Mouse (Mus musculus) thymus, adult 2 months (tissue): ENCODE results near the gene Anks1b. TPM values are rescaled to one million over a fixed set of nuclear protein-coding genes. Genes with fewer than 3 reads are reported as not detected.

Experiments used
- DNase-seq: peaks from one replicate; pipeline ENCODE4 v3.0.0; 2021
- H3K27ac ChIP-seq: fragments of 200-500 bp; 2 replicates; pipeline ENCODE4 v1.5.1; 2012; ENCODE audit warnings: low read length, control low read depth; ENCODE audit not compliant: control insufficient read depth, insufficient read depth
- H3K27me3 ChIP-seq: fragments of 200-500 bp; 2 replicates; pipeline ENCODE4 v1.6.1; 2012; ENCODE audit warnings: mild to moderate bottlenecking, low read length, moderate library complexity, mixed read lengths; ENCODE audit not compliant: control insufficient read depth, insufficient read depth
- H3K36me3 ChIP-seq: fragments of 200-500 bp; 2 replicates; pipeline ENCODE4 v1.6.1; 2012; ENCODE audit warnings: mild to moderate bottlenecking, low read length, moderate library complexity; ENCODE audit not compliant: control insufficient read depth, insufficient read depth
- H3K4me1 ChIP-seq: fragments of 200-500 bp; replicated peaks from 2 replicates; pipeline ENCODE4 v1.6.1; 2012; ENCODE audit warnings: low read length; ENCODE audit not compliant: control insufficient read depth, insufficient read depth
- H3K4me3 ChIP-seq: fragments of 200-500 bp; 2 replicates; pipeline ENCODE4 v1.5.1; 2012; ENCODE audit warnings: mild to moderate bottlenecking, low read length, control low read depth, moderate library complexity; ENCODE audit not compliant: control insufficient read depth, insufficient read depth
- CTCF ChIP-seq: fragments of 200-500 bp; IDR thresholded peaks from 2 replicates; pipeline ENCODE4 v1.5.1; 2012; ENCODE audit warnings: mild to moderate bottlenecking, control low read depth, low read length, moderate library complexity, borderline replicate concordance; ENCODE audit not compliant: control insufficient read depth, poor library complexity, insufficient read depth; ENCODE audit errors: extremely low read depth
- POLR2A ChIP-seq: fragments of 200-500 bp; IDR thresholded peaks from 2 replicates; pipeline ENCODE4 v1.6.1; 2012; ENCODE audit warnings: mild to moderate bottlenecking, low read length, control low read depth, moderate library complexity; ENCODE audit not compliant: control insufficient read depth, poor library complexity, insufficient read depth; ENCODE audit errors: extremely low read depth
- WGBS: fragments of 180-500 bp; shearing (Covaris S2); methylation state at CpG from one replicate; pipeline ENCODE4 v1.1.7; 2018; 5-methylcytosine and 5-hydroxymethylcytosine counted together
- polyA plus RNA-seq: library from polyadenylated mRNA; depleted of rRNA; stranded (reverse); fragments of >200 nt; gene quantifications from 2 replicates; pipeline ENCODE4 v1.2.3, GENCODE M21; 2012

Gene Anks1b
- polyA plus RNA-seq, 1 experiment, result 0.24 TPM

DNA sequence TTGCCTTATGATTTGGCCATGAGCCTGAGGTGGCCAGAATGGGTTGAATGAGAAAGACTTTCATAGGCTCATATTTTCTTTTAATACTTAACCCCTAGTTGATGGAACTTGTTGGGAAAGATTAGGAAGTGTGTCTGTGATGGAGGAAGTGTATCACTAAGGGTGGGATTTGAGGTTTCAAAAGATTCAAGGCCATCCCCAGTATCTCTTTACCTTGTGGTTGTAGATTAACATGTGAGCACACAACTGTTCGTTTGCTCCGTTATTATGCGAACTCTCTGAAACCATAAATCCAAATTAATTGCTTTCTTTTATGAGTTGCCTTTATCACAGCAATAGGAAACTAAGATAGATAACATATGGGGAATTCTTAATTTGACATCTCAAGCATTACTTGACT lies 364.0 kb downstream of the Anks1b start:
- Histone ChIP-seq H3K27ac (no peak overlapping the region), H3K36me3 (no peaks in the 10 kb centered on the region), H3K27me3 (no peaks in the 10 kb centered on the region), H3K4me3 (no peak overlapping the region), H3K4me1 (no peaks in the 10 kb centered on the region)
- TF ChIP-seq CTCF (no peak), POLR2A (no peak)
- WGBS, result 97% methylated on average over 3 of the region's 3 CpGs
- no peak for DNase-seq

DNA sequence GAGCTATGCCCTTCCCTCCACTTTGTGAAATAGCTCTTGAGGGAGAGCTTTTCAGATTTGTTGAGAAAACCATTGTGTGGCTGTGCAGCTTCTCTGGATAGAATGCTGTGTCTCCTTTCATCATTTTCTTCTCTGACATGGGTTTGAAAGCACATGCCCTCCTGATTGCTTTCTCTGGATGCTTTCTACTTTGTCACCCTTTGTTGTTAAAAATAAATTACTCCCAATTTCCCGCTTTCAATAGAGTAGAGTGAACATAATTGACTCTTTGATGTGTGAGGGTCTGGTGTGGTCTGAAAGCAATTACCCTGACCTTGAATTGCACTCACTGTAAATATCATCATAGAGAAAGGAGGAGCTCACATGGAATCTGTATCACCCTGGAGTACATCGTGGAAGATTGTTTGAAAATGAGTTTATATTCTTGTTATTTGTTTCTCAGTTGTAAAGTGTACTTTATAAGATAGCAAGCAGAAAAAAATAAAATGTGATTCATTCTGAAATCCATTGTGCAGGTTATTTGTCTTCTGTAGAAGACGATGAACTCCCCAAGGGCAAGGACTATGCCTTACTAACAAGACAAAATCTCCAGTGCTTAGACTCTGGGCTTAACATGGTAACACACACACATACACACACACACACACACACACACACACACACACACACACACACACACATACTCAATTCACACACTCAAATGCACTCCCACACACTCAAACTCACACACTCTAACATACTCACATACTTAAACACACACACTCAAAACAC lies 385.8 kb downstream of the Anks1b start:
- DNase-seq, result no peak
- Histone ChIP-seq H3K36me3 (no peaks in the 10 kb centered on the region), H3K4me1 (no peaks in the 10 kb centered on the region), H3K27me3 (no peaks in the 10 kb centered on the region), H3K27ac (no peak overlapping the region), H3K4me3 (no peak overlapping the region)
- TF ChIP-seq CTCF (no peak), POLR2A (no peak)
- WGBS, result 91% methylated on average over 3 of the region's 3 CpGs

DNA sequence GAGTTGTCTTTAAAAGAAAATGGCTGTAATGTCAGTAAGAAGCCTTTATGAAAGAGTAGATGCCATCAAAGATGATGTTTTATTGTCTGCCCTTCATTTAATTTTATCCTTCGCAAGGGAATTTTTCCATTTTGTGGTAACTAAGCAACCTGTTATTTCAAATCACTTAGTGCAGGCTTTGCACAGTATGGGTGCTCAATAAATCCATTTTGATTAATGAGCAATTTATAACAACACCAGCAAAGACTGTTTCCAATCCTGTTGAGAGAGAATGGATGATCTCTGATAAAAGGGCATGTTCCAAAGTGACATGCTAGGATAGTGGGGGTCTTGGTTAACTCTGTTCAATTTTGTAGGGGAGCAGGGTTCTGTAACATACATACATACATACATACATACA lies 398.0 kb downstream of the Anks1b start:
- no peak for TF ChIP-seq CTCF
- TF ChIP-seq POLR2A, result no peak
- H3K27ac ChIP-seq, result no peak overlapping the region
- no peak overlapping the region for H3K4me3 ChIP-seq
- H3K4me1 ChIP-seq, result no peaks in the 10 kb centered on the region
- no peaks in the 10 kb centered on the region for H3K36me3 ChIP-seq
- DNase-seq, result no peak
- H3K27me3 ChIP-seq, result no peaks in the 10 kb centered on the region
- 92% methylated on average over 1 of the region's 1 CpGs for WGBS

DNA sequence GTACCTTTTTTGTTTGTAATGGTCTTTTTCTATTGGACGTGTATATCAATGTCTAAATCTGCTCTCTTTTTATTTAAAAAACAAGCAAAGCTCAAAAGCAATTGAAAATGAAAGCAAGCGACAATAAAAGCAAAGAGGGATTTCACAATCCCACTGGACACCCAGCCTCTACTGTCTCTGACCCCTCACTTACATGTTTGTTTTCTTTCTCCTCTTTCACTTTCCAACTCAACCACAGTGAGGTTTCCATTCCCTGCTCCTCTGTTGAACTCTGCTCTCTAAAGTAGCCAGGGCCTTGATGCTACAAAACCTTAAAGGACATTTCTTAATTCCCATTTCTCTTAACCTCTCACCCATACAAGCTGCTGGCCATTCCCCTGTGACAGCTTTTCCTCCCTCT lies 400.0 kb downstream of the Anks1b start:
- DNase-seq, result no peak
- no peaks in the 10 kb centered on the region for H3K36me3 ChIP-seq
- H3K27ac ChIP-seq, result no peak overlapping the region
- H3K4me1 ChIP-seq, result no peaks in the 10 kb centered on the region
- no peak overlapping the region for H3K4me3 ChIP-seq
- 85% methylated on average over 2 of the region's 2 CpGs for WGBS
- no peaks in the 10 kb centered on the region for H3K27me3 ChIP-seq
- TF ChIP-seq POLR2A (no peak), CTCF (no peak)

DNA sequence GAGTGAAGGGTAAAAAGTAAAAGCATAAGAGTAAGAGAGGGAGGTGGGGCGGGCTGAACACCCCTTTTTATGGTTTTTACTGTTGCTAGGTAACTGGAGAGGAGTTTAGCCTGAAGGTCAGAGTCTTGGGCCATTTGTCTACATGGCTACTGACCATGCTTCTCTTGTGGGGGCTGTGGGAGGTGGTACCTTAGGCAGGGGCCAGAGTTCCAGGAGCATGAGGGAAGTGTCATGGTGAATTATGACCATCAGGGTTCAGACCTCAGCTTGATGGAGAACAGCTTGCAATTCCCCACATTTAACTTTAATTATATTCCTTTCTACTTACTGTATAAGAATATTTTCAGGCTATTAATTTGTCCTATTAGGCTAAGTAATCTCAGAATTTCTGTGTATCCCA lies 413.3 kb downstream of the Anks1b start:
- H3K4me1 ChIP-seq, result no peaks in the 10 kb centered on the region
- DNase-seq, result no peak
- H3K27ac ChIP-seq, result no peak overlapping the region
- H3K4me3 ChIP-seq, result no peak overlapping the region
- no peak for TF ChIP-seq CTCF
- no peak for TF ChIP-seq POLR2A
- no peaks in the 10 kb centered on the region for H3K27me3 ChIP-seq
- 78% methylated on average over 1 of the region's 1 CpGs for WGBS
- no peaks in the 10 kb centered on the region for H3K36me3 ChIP-seq

DNA sequence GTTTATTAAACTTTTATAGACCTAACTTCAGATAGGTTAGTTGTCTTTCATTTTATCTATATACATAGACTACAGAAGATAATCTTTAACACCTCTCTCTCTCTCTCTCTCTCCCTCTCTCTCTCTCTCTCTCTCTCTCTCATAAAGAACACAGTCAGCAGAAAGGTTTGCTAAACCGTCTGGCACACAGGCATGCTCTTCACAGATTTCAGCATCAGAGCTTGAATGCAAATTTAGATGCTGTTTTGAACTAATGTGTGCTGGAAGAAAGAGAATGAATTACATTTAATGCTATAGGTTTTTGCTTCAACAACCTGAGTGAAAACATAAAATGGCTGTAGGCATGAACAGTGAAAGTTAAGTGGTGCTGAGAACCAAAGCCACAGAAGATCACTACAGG lies 429.9 kb downstream of the Anks1b start:
- no peak overlapping the region for H3K27ac ChIP-seq
- H3K4me3 ChIP-seq, result no peak overlapping the region
- H3K4me1 ChIP-seq, result no peaks in the 10 kb centered on the region
- 92% methylated on average over 1 of the region's 1 CpGs for WGBS
- DNase-seq, result no peak
- no peaks in the 10 kb centered on the region for H3K36me3 ChIP-seq
- TF ChIP-seq POLR2A, result no peak
- no peak for TF ChIP-seq CTCF
- H3K27me3 ChIP-seq, result no peaks in the 10 kb centered on the region

DNA sequence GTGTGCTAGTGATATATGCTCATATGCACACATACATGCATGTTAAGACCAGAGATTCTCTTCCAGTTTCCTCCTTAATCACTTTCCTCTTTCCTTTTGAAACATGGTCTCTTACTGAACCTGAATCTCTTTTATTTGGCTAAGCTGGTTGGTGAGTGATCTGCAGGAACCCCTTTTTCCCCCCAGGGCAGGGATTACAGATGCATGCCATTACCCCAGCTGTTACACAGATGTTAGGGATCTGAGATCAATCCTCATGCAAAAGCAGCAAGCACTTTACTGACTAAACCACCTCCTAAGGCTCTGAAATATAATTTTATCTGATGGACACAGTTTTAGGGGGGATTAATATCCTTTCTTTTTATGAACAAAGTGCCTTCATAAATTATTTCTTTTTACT lies 432.8 kb downstream of the Anks1b start:
- H3K4me1 ChIP-seq, result no peaks in the 10 kb centered on the region
- no peak for DNase-seq

More for the DNA sequence above, 432.8 kb downstream of the Anks1b start:
- Histone ChIP-seq H3K27me3 (no peaks in the 10 kb centered on the region), H3K4me3 (no peak overlapping the region), H3K27ac (no peak overlapping the region), H3K36me3 (no peaks in the 10 kb centered on the region)
- no peak for TF ChIP-seq POLR2A
- no peak for TF ChIP-seq CTCF
